ENCODE assay signal across 24 mouse cellular contexts in the genomic region with DNA sequence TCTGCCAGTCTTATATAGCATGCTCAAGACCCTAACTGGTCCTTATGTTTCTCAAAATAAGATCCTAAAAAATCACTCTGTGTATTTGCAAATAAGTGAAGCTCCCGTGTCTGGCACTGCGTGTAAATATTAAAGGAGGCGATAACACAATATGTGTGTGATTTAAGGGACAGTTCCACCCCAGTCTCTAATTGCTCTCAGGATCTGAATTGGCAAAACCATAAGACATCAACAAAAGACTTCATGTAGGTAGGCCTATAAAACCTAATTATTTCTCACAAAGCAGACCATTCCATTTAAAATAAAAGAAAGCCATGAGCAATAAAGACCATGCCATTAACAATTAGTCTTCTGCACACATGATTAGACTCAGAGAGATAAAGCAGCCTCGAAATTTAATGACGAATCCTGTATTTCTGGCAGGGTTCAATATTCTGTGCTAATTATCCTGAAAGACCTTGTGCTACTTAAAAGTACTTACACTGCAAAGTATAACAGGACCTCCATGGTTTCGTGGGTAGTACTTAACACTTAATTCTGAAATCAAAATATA.
DNase-seq lines count a peak whose midpoint lies in the region; ATAC-seq lines count a peak whose summit lies in the region.
"Had no signal": no experiment of that assay in that cellular context is flagged by ENCODE, and none has a peak within 500 bp of the region (broad histone marks: within the 10 kb centered on the region; RNA-seq: fewer than 3 reads in every experiment).

No protein-coding gene starts in this region.

- no peak overlapping the region for H3K9ac ChIP-seq in forebrain, embryonic 11.5 days (ENCODE audit: low read length)
- no peak overlapping the region for H3K9ac ChIP-seq in forebrain, embryonic 15.5 days (replicated peaks)
- H3K9ac ChIP-seq in forebrain, embryonic 14.5 days (ENCODE audit: low read length), result no peak overlapping the region
- no peak overlapping the region for H3K9ac ChIP-seq in forebrain, embryonic 16.5 days (replicated peaks; ENCODE audit: low read depth, low read length)
- H3K9ac ChIP-seq: heart, embryonic 12.5 days; heart, embryonic 15.5 days; hindbrain, embryonic 14.5 days had no signal

- H3K4me1 ChIP-seq in forebrain, embryonic 11.5 days (replicated peaks; ENCODE audit: control insufficient read depth, insufficient read depth, low read length), result no peaks in the 10 kb centered on the region
- peaks cover 10% of the 10 kb centered on the region; the same call in 1 of the 2 replicates for H3K4me1 ChIP-seq in forebrain, embryonic 15.5 days
- no peaks in the 10 kb centered on the region for H3K4me1 ChIP-seq in forebrain, embryonic 14.5 days (ENCODE audit: control insufficient read depth, insufficient read depth, low read length)
- no peaks in the 10 kb centered on the region for H3K4me1 ChIP-seq in forebrain, embryonic 16.5 days (replicated peaks; ENCODE audit: control insufficient read depth, insufficient read depth, low read length)
- H3K4me1 ChIP-seq: heart, embryonic 12.5 days; heart, embryonic 15.5 days had no signal

- no peak for DNase-seq in forebrain, embryonic 11.5 days (ENCODE audit: low spot score)
- peak; percentile 62 for DNase-seq in forebrain, embryonic 14.5 days (ENCODE audit: low spot score)
- peak; percentile 58 for DNase-seq in retina, embryonic 14.5 days (ENCODE audit: low spot score)
- DNase-seq in heart, postnatal 4 days, result no peak
- DNase-seq: adrenal gland, adult 2 months; adrenal gland, postnatal 14 days; cerebellum, adult 11-12 months; cerebellum, adult 9-10 months; cerebellum, postnatal 14 days; gastrocnemius, postnatal 25 days; heart, adult 18-20 months; heart, postnatal 10 days; heart, postnatal 36 days; kidney, adult 18-20 months had no signal

- ATAC-seq in forebrain, embryonic 11.5 days (replicated peaks; ENCODE audit: low FRiP score), result peak; percentile 82
- ATAC-seq in forebrain, embryonic 15.5 days (replicated peaks), result no peak
- ATAC-seq in forebrain, embryonic 14.5 days, result peak; percentile 70; the same call in 1 of the 2 replicates
- ATAC-seq in forebrain, embryonic 16.5 days, result no peak
- ATAC-seq: hindbrain, postnatal 0 days; inflammation-experienced regulatory T-cells, adult 6 months; intestine, embryonic 16.5 days had no signal

- H3K36me3 ChIP-seq in forebrain, embryonic 11.5 days (ENCODE audit: control insufficient read depth, insufficient read depth, low read length), result no peaks in the 10 kb centered on the region
- H3K36me3 ChIP-seq in forebrain, embryonic 15.5 days, result no peaks in the 10 kb centered on the region
- no peaks in the 10 kb centered on the region for H3K36me3 ChIP-seq in forebrain, embryonic 14.5 days (ENCODE audit: control insufficient read depth, insufficient read depth, low read length)
- no peaks in the 10 kb centered on the region for H3K36me3 ChIP-seq in forebrain, embryonic 16.5 days (ENCODE audit: control insufficient read depth, insufficient read depth)
- H3K36me3 ChIP-seq: G1E; heart, embryonic 12.5 days; heart, embryonic 15.5 days had no signal

- no peaks in the 10 kb centered on the region for H3K9me3 ChIP-seq in forebrain, embryonic 11.5 days (ENCODE audit: control insufficient read depth, low read length)
- no peaks in the 10 kb centered on the region for H3K9me3 ChIP-seq in forebrain, embryonic 15.5 days
- H3K9me3 ChIP-seq in forebrain, embryonic 14.5 days (replicated peaks; ENCODE audit: control insufficient read depth, low read length), result no peaks in the 10 kb centered on the region
- no peaks in the 10 kb centered on the region for H3K9me3 ChIP-seq in forebrain, embryonic 16.5 days (ENCODE audit: control insufficient read depth, low read length)
- H3K9me3 ChIP-seq: G1E; heart, embryonic 12.5 days; heart, embryonic 15.5 days had no signal

- 47% methylated on average over 6 of the region's 6 CpGs for WGBS in forebrain, embryonic 11.5 days
- WGBS in forebrain, embryonic 15.5 days, result 25% methylated on average over 6 of the region's 6 CpGs
- 22% methylated on average over 6 of the region's 6 CpGs for WGBS in forebrain, embryonic 14.5 days
- 20% methylated on average over 6 of the region's 6 CpGs for WGBS in forebrain, embryonic 16.5 days

- H3K27me3 ChIP-seq in forebrain, embryonic 11.5 days (ENCODE audit: control insufficient read depth, insufficient read depth, low read length), result no peaks in the 10 kb centered on the region
- no peaks in the 10 kb centered on the region for H3K27me3 ChIP-seq in forebrain, embryonic 15.5 days
- H3K27me3 ChIP-seq in forebrain, embryonic 14.5 days (replicated peaks; ENCODE audit: control insufficient read depth, insufficient read depth, low read length), result no peaks in the 10 kb centered on the region
- H3K27me3 ChIP-seq in forebrain, embryonic 16.5 days (replicated peaks; ENCODE audit: control insufficient read depth, insufficient read depth, low read length), result no peaks in the 10 kb centered on the region
- H3K27me3 ChIP-seq: CH12.LX; heart, embryonic 12.5 days; heart, embryonic 15.5 days had no signal

- H3K4me2 ChIP-seq in forebrain, embryonic 11.5 days (ENCODE audit: low read depth, low read length, severe bottlenecking), result no peak overlapping the region
- no peak overlapping the region for H3K4me2 ChIP-seq in forebrain, embryonic 15.5 days (replicated peaks)
- H3K4me2 ChIP-seq in forebrain, embryonic 14.5 days (ENCODE audit: low read length), result no peak overlapping the region
- H3K4me2 ChIP-seq in forebrain, embryonic 16.5 days (ENCODE audit: low read length), result no peak overlapping the region
- H3K4me2 ChIP-seq: heart, embryonic 12.5 days; heart, embryonic 15.5 days; hindbrain, embryonic 14.5 days had no signal

- no peak overlapping the region for H3K4me3 ChIP-seq in forebrain, embryonic 11.5 days (ENCODE audit: low read depth, low read length)
- no peak overlapping the region for H3K4me3 ChIP-seq in forebrain, embryonic 15.5 days
- no peak overlapping the region for H3K4me3 ChIP-seq in forebrain, embryonic 14.5 days (ENCODE audit: low read depth, low read length)
- H3K4me3 ChIP-seq in forebrain, embryonic 16.5 days (replicated peaks; ENCODE audit: low read length), result no peak overlapping the region
- H3K4me3 ChIP-seq: heart, embryonic 12.5 days; heart, embryonic 15.5 days had no signal

- no peak overlapping the region for H3K27ac ChIP-seq in forebrain, embryonic 11.5 days (ENCODE audit: low read depth, low read length)
- no peak overlapping the region for H3K27ac ChIP-seq in forebrain, embryonic 15.5 days (replicated peaks)
- no peak overlapping the region for H3K27ac ChIP-seq in forebrain, embryonic 14.5 days (ENCODE audit: low read depth, low read length)
- no peak overlapping the region for H3K27ac ChIP-seq in forebrain, embryonic 16.5 days (ENCODE audit: low read length)
- H3K27ac ChIP-seq: heart, embryonic 15.5 days; hindbrain, embryonic 14.5 days; hindbrain, postnatal 0 days had no signal

Comparison
In these comparisons a context has a peak if more than half of its experiments do, and no peak if none do; other contexts are left out.
1. ATAC-seq: peak in forebrain, embryonic 11.5 days (single experiment) and forebrain, embryonic 14.5 days (single experiment); none in forebrain, embryonic 15.5 days (single experiment) and forebrain, embryonic 16.5 days (single experiment).
2. DNase-seq: peak in forebrain, embryonic 14.5 days (single experiment) and retina, embryonic 14.5 days (single experiment); none in forebrain, embryonic 11.5 days (single experiment) and heart, postnatal 4 days (single experiment).